Mouse (Mus musculus) cortical plate, adult 2 months (tissue): ENCODE results near the gene Cavin1.

Source experiments
- CTCF ChIP-seq: fragments of 200-500 bp; IDR thresholded peaks from 2 replicates; pipeline ENCODE4 v1.5.1; 2011; ENCODE audit warnings: mild to moderate bottlenecking, control low read depth, low read length; ENCODE audit not compliant: insufficient read depth; ENCODE audit errors: extremely low read depth
- POLR2A ChIP-seq: fragments of 200-500 bp; IDR thresholded peaks from 2 replicates; pipeline ENCODE4 v1.6.1; 2011; ENCODE audit warnings: mild to moderate bottlenecking, low read length, control low read depth; ENCODE audit not compliant: insufficient read depth; ENCODE audit errors: extremely low read depth

GRCm38 (mm10) chr11:100996501-100996900, 25.8 kb upstream of the Cavin1 start:
- no peak for TF ChIP-seq POLR2A
- no peak for TF ChIP-seq CTCF
